Mouse (Mus musculus) bone marrow macrophage, adult 2 months (primary cell): ENCODE measurements around the gene Krba1.

Experiments
- CTCF ChIP-seq: IDR thresholded peaks from 2 replicates; pipeline ENCODE4 v1.5.1; 2012; ENCODE audit warnings: low read depth, mild to moderate bottlenecking, low read length, moderate library complexity
- POLR2A ChIP-seq: IDR thresholded peaks from 2 replicates; pipeline ENCODE4 v1.6.1; 2012; ENCODE audit warnings: mild to moderate bottlenecking, low read depth, low read length, borderline replicate concordance

- TF ChIP-seq POLR2A (no peak), CTCF (no peak)
Measured at GRCm38 (mm10) chr6:48432893-48433816, 37.8 kb downstream of the Krba1 start.
